Mouse (Mus musculus) bone marrow, adult 2 months (tissue): ENCODE results near the gene Fa2h. TPM values are rescaled to one million over a fixed set of nuclear protein-coding genes. Genes with fewer than 3 reads are reported as not detected.
"Not testable (repeated sequence)": the region's sequence is repeated elsewhere in the genome, so short reads cannot be mapped to it uniquely, and the experiment has no call there.

Experiments used
- H3K27ac ChIP-seq: fragments of 200-500 bp; 2 replicates; pipeline ENCODE4 v1.5.1; 2012; ENCODE audit warnings: low read depth, mild to moderate bottlenecking, control low read depth, inconsistent platforms, low read length; ENCODE audit not compliant: control insufficient read depth, poor library complexity, insufficient read depth
- H3K4me1 ChIP-seq: fragments of 200-500 bp; 2 replicates; pipeline ENCODE4 v1.6.1; 2011; ENCODE audit warnings: low read length; ENCODE audit not compliant: control insufficient read depth, insufficient read depth
- H3K4me3 ChIP-seq: fragments of 200-500 bp; replicated peaks from 2 replicates; pipeline ENCODE3; 2011; ENCODE audit warnings: mild to moderate bottlenecking, low read depth, low read length, control low read depth; ENCODE audit not compliant: control insufficient read depth
- CTCF ChIP-seq: fragments of 200-500 bp; IDR thresholded peaks from 2 replicates; pipeline ENCODE4 v1.5.1; 2011; ENCODE audit warnings: low read length, control low read depth; ENCODE audit not compliant: control insufficient read depth, insufficient read depth
- POLR2A ChIP-seq: fragments of 200-500 bp; IDR thresholded peaks from 2 replicates; pipeline ENCODE4 v1.6.1; 2011; ENCODE audit warnings: low read depth, mild to moderate bottlenecking, control low read depth, low read length, borderline replicate concordance; ENCODE audit not compliant: control insufficient read depth
- WGBS: fragments of 180-500 bp; shearing (Covaris S2); methylation state at CpG from one replicate; pipeline ENCODE4 v1.1.7; 2018; 5-methylcytosine and 5-hydroxymethylcytosine counted together
- polyA plus RNA-seq: library from polyadenylated mRNA; stranded (reverse); fragments of >200 nt; gene quantifications from 2 replicates; pipeline ENCODE4 v1.2.4, GENCODE M21; 2011; ENCODE audit warnings: low replicate concordance; ENCODE audit not compliant: missing spikeins, insufficient read depth, insufficient read length

Fa2h gene
- polyA plus RNA-seq, 1 experiment = not detected

GRCm38 (mm10) chr8:111325222-111325790 lies 68.3 kb downstream of the Fa2h start:
- 47% methylated on average over 6 of the region's 6 CpGs for WGBS
- TF ChIP-seq POLR2A (no peak), CTCF (no peak)
- Histone ChIP-seq H3K27ac (no peak overlapping the region), H3K4me3 (no peak overlapping the region), H3K4me1 (no peaks in the 10 kb centered on the region; the same call in 1 of the 2 replicates)

GRCm38 (mm10) chr8:111314729-111315128 lies 78.9 kb downstream of the Fa2h start:
- Histone ChIP-seq H3K27ac (no peak overlapping the region), H3K4me3 (no peak overlapping the region), H3K4me1 (peaks cover 2% of the 10 kb centered on the region)
- TF ChIP-seq POLR2A (no peak), CTCF (no peak)
- WGBS = 92% methylated on average over 12 of the region's 12 CpGs

GRCm38 (mm10) chr8:111313961-111314360 lies 79.7 kb downstream of the Fa2h start:
- H3K4me1 ChIP-seq, H3K27ac ChIP-seq, H3K4me3 ChIP-seq: not testable (repeated sequence)
- WGBS = 91% methylated on average over 6 of the region's 6 CpGs

- Histone ChIP-seq H3K27ac (no peak overlapping the region; the same call in 1 of the 2 replicates), H3K4me3 (no peak overlapping the region), H3K4me1 (peaks cover 2% of the 10 kb centered on the region)
- 37% methylated on average over 3 of the region's 3 CpGs for WGBS
- TF ChIP-seq CTCF (peak; percentile 19; the same call in 1 of the 2 replicates), POLR2A (no peak)
These were observed 80.9 kb downstream of the Fa2h start for GRCm38 (mm10) chr8:111312758-111313162.

GRCm38 (mm10) chr8:111310006-111310405 lies 83.6 kb downstream of the Fa2h start:
- WGBS = 92% methylated on average over 15 of the region's 15 CpGs
- H3K4me1 ChIP-seq, H3K27ac ChIP-seq, H3K4me3 ChIP-seq: not testable (repeated sequence)

- TF ChIP-seq CTCF (no peak), POLR2A (no peak)
- Histone ChIP-seq H3K4me3 (no peak overlapping the region), H3K4me1 (no peaks in the 10 kb centered on the region), H3K27ac (no peak overlapping the region)
- 63% methylated on average over 5 of the region's 5 CpGs for WGBS
These were observed 88.4 kb downstream of the Fa2h start for GRCm38 (mm10) chr8:111305031-111305730.

GRCm38 (mm10) chr8:111304359-111304758 lies 89.3 kb downstream of the Fa2h start:
- TF ChIP-seq POLR2A = no peak
- no peak for TF ChIP-seq CTCF
- H3K27ac ChIP-seq = no peak overlapping the region
- no peaks in the 10 kb centered on the region for H3K4me1 ChIP-seq
- 90% methylated on average over 3 of the region's 3 CpGs for WGBS
- no peak overlapping the region for H3K4me3 ChIP-seq

- H3K4me3 ChIP-seq, H3K27ac ChIP-seq, H3K4me1 ChIP-seq: not testable (repeated sequence)
- WGBS = 81% methylated on average over 5 of the region's 5 CpGs
These were observed 90.4 kb downstream of the Fa2h start for GRCm38 (mm10) chr8:111303076-111303803.
